Mouse (Mus musculus) layer of hippocampus, adult 9-11 months (tissue): ENCODE data around the gene Kirrel2.

Experiments used
- DNase-seq: peaks from one replicate; pipeline ENCODE4 v3.0.0; 2022

Gene Kirrel2

GRCm38 (mm10) chr7:30444971-30445751, 12.3 kb downstream of the Kirrel2 start, which contains the start of gene Aplp1:
Gene Aplp1, minus strand, starts transcription at chr7:30445535.
- DNase-seq = peak; percentile 84

DNA sequence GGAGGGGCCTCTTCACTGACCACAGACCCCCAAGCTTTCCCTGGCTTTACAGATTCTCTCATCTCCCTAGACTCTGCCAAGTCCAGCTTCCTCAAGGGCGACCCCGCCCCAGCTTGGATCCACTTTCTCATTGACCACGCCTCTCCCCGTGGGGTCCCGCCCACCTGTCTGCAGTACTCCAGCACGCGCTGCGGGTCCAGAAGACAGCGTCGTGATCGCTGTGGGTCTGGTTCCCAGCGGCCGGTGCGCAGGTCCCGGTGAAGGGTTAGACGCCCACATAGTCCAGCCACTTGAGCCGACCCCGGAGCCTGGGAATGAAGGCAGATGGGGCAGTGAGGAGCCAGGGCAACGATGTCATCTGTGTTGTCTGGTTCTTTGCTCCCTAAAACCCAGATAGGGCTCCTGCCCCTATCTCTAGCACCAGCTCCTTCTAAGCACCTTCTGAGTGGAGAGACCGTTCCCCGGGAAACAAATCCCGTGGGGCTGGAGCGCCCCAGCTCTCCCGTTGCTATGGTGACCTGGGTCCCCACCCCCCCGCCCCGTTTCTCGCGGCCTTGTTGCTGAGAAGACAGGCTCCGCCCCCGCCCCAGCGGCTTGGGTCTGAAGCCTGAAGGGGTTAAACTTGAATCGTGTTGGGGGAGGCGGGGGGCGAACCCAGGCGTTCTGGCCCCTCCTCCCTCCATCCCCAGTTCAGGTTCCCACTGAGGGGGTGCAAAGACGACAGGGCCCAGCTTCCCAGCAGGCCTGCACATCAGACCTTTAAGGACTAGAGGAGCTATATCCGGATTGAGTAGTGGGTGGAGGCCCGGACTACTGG, 13.1 kb downstream of the Kirrel2 start:
- peak; percentile 89 for DNase-seq

DNA sequence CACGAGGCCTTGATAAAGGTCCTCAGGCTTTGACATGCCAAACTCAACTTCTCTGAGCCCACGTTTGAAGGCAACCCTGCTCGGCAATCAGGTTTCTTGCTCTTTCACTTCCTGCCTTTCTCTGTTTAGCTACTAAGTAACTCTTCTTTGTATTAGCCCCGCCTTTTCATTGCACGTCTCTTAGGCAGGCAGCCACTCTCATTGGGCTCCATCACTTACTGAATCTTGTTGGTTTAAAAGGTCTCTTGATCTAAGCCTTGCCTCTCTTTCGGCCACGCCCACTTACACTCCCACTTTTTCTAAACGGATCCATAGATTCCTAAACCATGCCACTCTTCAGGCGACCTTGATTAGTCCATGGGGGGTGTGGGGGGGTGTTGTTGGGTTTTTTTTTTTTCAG, 13.8 kb downstream of the Kirrel2 start:
- no peak for DNase-seq

- DNase-seq = no peak
These were observed 16.8 kb downstream of the Kirrel2 start for GRCm38 (mm10) chr7:30440697-30441096.

- DNase-seq = no peak
These were observed 17.8 kb downstream of the Kirrel2 start for GRCm38 (mm10) chr7:30439734-30440133.

DNA sequence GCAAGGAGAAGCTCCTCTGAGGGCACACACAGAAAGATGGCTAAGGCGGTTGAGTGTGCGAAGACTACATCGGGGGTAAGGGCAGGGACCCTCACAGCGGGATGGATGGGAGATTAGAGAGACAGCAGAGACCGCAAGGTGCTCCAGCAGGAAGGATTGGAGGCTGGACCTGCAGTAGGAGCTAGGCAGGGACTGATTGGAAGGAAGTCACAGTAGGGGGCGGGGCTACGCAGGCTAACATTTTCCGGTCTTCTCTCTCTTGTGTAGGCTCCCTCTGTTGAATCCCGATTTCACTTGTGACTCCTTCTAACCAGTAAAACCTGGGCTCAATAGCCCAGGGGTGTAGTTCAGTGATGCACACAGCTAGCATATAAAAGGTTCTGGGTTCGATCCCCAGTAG, 20.6 kb downstream of the Kirrel2 start:
- no peak for DNase-seq

DNA sequence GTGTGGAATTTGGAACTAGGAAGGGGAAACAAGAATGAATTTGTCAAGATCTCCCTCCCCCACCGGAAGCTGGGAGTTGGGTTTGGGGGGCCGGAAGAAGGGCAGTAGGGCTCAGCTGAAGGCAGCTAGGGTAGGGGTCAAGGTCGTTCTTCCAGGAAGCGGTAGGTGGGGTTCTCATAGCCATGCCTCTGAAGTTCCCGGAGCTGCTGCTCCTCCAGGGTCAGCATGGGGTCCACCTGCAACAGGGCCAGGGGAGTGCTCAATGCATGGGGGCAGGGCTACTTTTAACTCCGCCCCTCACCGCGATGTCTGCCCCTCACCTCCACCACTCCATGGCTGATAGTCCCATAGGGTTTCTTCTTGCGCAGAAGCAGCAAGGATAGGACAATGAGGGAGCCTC, 22.3 kb downstream of the Kirrel2 start:
- no peak for DNase-seq

DNA sequence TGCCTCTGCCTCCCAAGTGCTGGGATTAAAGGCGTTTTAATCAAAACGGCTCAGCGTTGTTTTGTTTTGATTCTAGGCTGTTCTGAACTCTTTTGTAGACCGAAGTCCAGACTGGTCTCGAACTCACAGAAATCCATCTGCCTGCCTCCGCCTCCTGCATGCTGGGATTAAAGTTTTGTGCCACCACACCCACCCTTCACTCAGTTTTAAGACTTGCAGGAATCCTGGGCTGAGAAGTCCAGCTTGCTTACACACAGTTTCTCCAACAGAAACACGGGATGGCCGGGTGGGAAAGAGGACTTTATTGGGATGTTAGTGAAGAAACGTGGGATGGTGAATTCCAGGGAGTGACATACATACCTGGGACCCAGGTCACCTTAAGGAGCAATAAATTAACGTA, 22.8 kb downstream of the Kirrel2 start:
- DNase-seq = no peak

DNA sequence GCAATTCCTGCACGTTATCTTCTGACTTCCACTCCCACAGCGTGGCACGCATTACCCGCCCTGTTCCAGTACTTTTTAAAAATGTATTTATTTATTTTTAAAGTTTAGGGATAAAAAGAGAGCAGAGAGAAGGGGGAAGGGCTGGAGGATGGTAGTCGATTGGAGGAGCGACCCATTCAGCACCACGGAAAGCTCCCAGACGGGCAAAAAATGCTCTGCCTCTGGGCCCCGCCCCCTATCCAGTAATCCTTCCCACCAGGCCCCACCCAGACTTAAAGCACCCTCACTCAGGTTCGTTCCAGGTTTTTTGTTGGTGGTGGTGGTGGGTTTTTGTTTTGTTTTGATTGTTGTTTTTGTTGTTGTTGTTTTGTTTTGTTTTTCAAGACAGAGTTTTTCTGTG, 23.3 kb downstream of the Kirrel2 start:
- no peak for DNase-seq

DNA sequence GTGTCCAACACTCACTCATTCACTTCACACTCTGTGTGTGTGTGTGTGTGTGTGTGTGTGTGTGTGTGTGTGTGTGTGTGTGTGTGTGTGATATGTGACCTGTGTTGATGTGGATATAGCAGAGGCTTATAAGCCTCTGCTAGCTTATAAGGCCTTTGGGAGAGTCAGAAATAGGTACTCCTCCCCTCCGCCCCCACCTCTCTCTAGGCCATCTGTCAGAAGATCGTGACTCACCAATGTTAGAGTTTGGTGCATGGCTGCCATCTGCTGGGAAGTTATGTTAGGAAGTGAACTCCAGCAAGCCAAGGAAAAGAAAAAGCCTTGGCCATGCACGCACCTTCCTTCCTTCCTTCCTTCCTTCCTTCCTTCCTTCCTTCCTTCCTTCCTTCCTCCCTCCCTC, 25.7 kb downstream of the Kirrel2 start:
- DNase-seq = peak; percentile 92

GRCm38 (mm10) chr7:30430191-30430590, 27.3 kb downstream of the Kirrel2 start:
- DNase-seq = no peak

GRCm38 (mm10) chr7:30429327-30429726, 28.2 kb downstream of the Kirrel2 start:
- DNase-seq = no peak

DNA sequence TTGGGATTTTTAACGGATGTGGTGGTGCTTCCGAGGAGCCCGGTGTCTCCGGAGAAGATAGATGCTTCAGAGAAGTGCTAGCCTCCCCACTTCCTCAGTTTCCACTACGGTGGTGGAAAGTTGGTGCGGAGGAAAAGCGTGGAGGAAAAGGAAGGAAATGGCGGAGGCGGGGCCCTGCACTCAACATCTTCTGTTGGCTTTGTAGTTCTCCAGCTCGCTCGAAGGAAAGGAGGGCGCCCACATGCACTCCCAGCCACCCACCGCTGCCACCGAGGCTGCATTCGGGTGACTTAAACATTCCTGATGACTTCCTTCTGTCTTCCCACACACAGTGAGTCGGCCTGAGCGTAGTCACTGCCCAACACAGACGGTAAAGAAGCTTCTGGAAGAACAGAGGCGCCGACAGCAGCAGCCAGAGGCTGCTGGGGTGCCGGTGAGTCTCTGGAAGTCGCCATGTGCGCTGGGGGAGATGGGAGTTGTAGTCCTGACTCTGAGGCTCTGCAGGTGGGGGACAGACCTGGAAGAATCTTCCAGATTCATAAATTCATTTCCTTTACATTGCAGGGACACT, 34.3 kb downstream of the Kirrel2 start:
- peak; percentile 68 for DNase-seq

DNA sequence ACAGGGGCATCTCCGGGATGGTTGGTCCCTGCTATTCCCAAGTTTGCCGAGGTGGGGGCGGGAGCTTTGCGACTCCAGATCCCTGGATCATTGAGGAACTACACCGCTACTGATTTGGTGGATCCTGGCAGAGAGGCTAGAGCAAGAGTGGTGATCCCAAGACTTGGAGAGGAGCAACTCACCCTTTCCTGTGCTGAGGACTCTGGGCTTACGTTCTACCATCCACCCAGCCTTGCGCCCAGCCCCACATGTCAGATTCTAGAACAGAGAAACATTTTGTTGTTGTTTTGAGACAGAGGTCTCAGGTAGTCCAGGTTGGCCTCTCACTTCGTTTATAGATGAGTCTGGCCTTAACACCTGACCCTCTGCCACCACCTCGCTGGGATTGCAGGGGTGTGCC, 34.9 kb downstream of the Kirrel2 start:
- DNase-seq = no peak

DNA sequence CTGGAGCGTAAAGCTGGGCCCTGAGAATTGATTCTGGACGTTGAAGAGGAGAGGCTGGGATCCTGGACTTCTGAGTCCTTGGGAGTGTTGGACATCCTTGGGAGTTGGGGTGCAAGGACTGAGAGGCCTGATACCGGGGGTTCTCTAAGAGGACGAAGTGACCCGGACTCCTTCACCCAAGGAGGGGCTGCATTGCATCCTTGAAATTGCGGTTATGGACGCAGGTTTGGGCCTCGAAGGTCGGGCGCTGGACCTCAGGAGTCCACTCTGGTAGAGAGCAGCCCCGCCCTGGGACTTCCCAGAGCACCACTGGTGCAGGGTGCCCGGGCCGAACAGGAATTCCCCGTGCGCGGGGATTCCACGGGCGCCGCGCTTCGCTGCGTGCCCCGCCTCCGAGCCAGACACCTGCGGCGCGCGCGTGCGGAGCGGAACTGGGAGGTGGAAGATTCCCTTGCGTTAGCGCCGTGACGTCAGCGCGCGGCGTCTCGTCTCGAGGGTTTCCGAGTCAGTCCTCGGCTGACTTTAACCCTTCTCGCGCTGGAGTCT, 35.5 kb downstream of the Kirrel2 start:
- DNase-seq = peak; percentile 93

GRCm38 (mm10) chr7:30421175-30421889, 36.2 kb downstream of the Kirrel2 start, which contains the start of gene Nfkbid:
Gene Nfkbid, plus strand, starts transcription at chr7:30421732.
- DNase-seq = peak; percentile 61

DNA sequence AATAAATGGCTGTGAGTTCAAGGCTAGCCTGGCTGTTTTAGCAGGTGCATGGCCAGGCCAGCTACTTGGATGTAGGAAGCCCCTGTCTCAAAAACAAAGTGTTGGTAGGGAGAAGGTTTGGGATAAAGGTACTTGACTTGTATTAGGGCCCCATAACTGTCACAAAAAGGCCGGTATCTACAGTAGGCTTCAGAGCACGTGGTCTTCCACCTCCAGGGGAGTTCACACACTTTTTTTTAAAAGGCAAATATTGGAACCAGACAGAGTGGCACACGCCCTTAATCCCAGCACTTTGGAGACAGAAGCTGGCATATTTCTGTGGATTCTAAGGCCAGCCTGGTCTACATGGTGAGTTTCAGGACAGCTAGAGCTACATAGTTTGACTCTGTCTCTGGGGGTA, 36.8 kb downstream of the Kirrel2 start:
- DNase-seq = no peak

GRCm38 (mm10) chr7:30419561-30420499, 37.7 kb downstream of the Kirrel2 start, which contains the start of gene Hcst:
Gene Hcst, minus strand, starts transcription at chr7:30419854.
- DNase-seq = no peak

DNA sequence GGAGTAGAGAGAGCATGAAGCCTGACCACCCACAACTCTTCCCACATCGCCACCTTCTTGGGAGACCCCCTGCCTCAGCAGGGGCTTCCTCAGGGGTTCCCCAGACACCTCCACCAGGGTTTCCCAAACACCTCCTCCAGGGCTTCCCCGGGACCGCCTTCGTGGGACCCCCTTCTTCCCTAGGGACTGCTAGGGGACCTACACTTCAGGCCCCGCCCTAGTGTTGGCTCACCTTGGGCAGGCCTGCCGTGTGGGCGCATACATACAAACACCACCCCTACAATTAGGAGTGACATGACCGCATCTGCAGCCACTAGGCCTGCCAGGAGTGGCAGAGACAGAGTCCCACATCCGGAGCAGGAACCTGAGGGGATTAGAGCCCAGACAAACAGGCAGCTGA, 39.6 kb downstream of the Kirrel2 start:
- DNase-seq = no peak

DNA sequence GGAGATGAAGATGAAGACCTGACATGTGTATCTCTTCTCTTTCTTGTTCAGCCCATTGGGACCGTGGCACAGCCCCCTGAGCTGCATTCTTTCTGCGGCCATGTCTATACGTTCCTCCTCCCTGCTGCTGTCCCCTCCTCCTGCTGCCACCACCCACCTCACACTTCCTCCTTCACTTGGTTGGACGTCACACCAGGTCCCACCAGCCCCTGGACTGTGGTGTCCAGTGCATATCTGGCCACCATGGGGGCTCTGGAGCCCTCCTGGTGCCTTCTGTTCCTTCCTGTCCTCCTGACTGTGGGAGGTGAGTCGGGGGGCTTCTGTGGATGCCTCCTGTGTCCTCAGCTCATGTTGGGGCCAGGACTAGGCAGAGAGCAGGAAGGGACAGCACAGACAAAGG, 43.9 kb downstream of the Kirrel2 start, which contains the start of gene Tyrobp:
Gene Tyrobp, plus strand, starts transcription at position 165 of the 400 bp plus-strand sequence.
- peak; percentile 77 for DNase-seq

DNA sequence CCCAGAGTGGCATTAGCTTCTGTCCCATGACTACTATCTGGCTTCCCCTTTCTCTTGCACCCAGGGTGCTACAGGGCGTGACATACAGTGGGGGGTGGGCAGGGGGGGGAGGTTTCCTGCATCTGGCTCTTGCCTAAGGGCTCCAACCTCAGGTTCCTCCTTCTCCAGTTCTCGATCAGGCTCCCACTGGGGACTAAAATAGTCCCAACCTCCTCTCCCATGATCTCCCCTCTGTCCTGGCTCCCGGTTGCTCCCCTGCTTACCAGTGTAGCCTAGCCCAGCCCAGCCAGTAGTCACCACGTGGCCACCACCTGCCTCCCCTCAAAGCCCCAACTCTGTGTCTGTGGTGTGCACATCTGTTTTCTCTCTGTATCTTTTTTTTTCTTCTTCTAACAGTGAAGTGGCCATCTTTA, 44.7 kb downstream of the Kirrel2 start:
- peak; percentile 84 for DNase-seq
